Mouse (Mus musculus) lung, embryonic 15.5 days (tissue): ENCODE measurements around the gene Gm37240. TPM values are rescaled to one million over a fixed set of nuclear protein-coding genes. Genes with fewer than 3 reads are reported as not detected.

Source experiments
- ATAC-seq: fragments of 200-750 bp; cut with Nextera tagmentation; 2 replicates; pipeline ENCODE4 v1.8.0; 2017; ENCODE audit warnings: moderate number of reproducible peaks, borderline replicate concordance; ENCODE audit not compliant: low FRiP score, low TSS enrichment; ENCODE audit errors: extremely low read depth
- H3K27ac ChIP-seq: fragments of 300-500 bp; sonication (generic); 2 replicates; pipeline ENCODE4 v1.5.1; 2015; ENCODE audit warnings: moderate library complexity, mild to moderate bottlenecking, inconsistent platforms
- H3K27me3 ChIP-seq: fragments of 300-500 bp; sonication (generic); 2 replicates; pipeline ENCODE4 v1.6.1; 2015; ENCODE audit warnings: inconsistent platforms
- H3K36me3 ChIP-seq: fragments of 300-500 bp; sonication (generic); 2 replicates; pipeline ENCODE4 v1.6.1; 2015; ENCODE audit warnings: inconsistent platforms
- H3K4me1 ChIP-seq: fragments of 300-500 bp; sonication (generic); 2 replicates; pipeline ENCODE4 v1.6.1; 2015; ENCODE audit warnings: inconsistent platforms
- H3K4me2 ChIP-seq: fragments of 300-500 bp; sonication (generic); 2 replicates; pipeline ENCODE4 v1.6.1; 2015; ENCODE audit warnings: inconsistent platforms, mild to moderate bottlenecking, moderate library complexity
- H3K4me3 ChIP-seq: fragments of 300-500 bp; sonication (generic); 2 replicates; pipeline ENCODE4 v1.5.1; 2015; ENCODE audit warnings: mild to moderate bottlenecking, inconsistent platforms
- H3K9ac ChIP-seq: fragments of 300-500 bp; sonication (generic); 2 replicates; pipeline ENCODE4 v1.6.1; 2015; ENCODE audit warnings: inconsistent platforms
- H3K9me3 ChIP-seq: fragments of 300-500 bp; sonication (generic); 2 replicates; pipeline ENCODE4 v1.6.1; 2016; ENCODE audit warnings: inconsistent platforms
- WGBS: fragments of 180-500 bp; shearing (Covaris S2); methylation state at CpG from one replicate; pipeline ENCODE4 v1.1.7; 2015; 5-methylcytosine and 5-hydroxymethylcytosine counted together
- polyA plus RNA-seq: library from polyadenylated mRNA; unstranded; fragments of >200 nt; fragmentation: Nextera tagmentation; extraction: Ambion mirVana; gene quantifications from 2 replicates; pipeline ENCODE4 v1.2.1, GENCODE M21; 2015

The Gm37240 gene
- polyA plus RNA-seq, 1 experiment from 2014 or later, result 8.8 TPM

DNA sequence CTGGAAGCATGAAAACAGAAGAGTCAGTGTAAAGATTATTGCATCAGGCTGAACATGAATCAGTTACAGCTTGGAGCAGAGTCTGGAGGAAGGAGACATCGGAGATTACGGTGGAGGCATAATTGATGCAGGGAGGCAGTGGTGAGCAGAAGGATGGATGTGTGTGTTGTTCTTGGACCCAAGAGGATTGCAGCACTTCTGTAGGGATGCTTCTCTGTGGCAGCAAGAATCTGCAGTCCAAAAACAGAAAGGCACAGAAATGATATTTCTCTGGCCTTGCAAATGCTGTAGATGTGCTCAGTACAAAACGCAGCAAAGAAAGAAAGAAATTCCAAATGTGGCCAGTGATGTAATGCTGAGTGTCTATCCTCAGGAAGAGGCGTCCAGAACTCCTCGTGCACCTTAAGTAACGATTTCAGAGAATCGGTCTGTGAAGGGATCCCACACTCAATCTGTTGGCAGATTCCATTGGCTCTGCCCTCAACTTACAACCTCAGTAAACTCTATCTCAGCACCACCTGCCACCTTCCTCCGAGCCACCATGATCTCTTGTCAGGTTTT lies 356.6 kb downstream of the Gm37240 start:
- Histone ChIP-seq H3K27me3 (no peaks in the 10 kb centered on the region), H3K36me3 (no peaks in the 10 kb centered on the region), H3K9ac (no peak overlapping the region), H3K9me3 (no peaks in the 10 kb centered on the region), H3K27ac (no peak overlapping the region), H3K4me3 (no peak overlapping the region), H3K4me1 (no peaks in the 10 kb centered on the region), H3K4me2 (no peak overlapping the region)
- no peak for ATAC-seq
- 79% methylated on average over 8 of the region's 8 CpGs for WGBS

DNA sequence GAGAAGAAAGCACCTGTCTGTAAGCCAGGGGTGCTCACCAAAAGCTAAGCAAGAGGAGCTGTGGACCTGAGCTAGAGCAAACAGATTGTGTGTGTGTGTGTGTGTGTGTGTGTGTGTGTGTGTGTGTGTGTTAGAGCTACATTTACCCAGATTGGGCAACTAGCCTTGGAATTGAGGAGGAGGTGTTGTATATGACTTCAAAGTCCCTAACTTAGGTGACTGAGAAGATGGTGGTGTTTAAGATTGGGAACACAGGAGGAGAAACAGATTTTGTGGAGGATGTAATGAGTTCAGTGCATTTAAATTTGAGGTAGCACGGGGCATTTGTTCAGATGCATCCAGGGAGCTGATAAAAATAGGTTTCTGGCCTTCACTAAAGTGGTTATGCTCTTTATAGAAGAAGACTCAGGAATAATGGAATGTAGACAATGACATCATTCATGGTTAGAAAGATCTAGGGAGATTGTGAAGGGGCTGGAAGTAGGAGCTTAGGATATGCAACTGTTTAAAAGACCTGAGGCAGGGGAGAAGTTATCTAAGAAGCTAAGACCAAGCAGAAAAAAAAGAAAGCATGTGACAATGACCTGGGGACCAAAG lies 365.9 kb downstream of the Gm37240 start:
- ATAC-seq, result no peak
- WGBS, result 81% methylated on average over 1 of the region's 1 CpGs
- Histone ChIP-seq H3K4me3 (no peak overlapping the region), H3K4me2 (no peak overlapping the region), H3K9me3 (no peaks in the 10 kb centered on the region), H3K4me1 (no peaks in the 10 kb centered on the region), H3K36me3 (no peaks in the 10 kb centered on the region), H3K9ac (no peak overlapping the region), H3K27ac (no peak overlapping the region), H3K27me3 (no peaks in the 10 kb centered on the region)

DNA sequence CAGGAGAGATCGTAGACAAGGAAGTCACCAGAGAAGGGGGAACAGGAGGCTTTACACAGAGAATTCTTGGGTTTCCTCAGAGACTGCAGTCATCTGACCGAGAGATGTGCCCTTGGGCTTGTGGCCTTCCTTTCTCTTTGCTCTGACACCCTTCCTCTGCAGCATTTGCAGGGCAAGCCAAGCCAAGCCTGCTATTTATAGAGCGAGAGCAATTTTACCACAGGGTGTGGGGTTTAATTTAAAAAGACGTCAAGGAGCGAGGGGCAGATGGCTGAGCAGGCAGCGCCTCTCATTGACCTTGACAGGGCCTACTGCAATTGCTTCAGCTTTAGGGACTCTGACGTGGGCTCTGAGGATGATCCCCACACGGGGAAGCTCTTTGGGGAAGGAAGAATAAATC lies 368.6 kb downstream of the Gm37240 start:
- Histone ChIP-seq H3K4me1 (no peaks in the 10 kb centered on the region), H3K9ac (no peak overlapping the region), H3K27me3 (no peaks in the 10 kb centered on the region), H3K4me2 (no peak overlapping the region), H3K27ac (no peak overlapping the region), H3K9me3 (no peaks in the 10 kb centered on the region), H3K36me3 (no peaks in the 10 kb centered on the region), H3K4me3 (no peak overlapping the region)
- WGBS, result 80% methylated on average over 8 of the region's 8 CpGs
- no peak for ATAC-seq

DNA sequence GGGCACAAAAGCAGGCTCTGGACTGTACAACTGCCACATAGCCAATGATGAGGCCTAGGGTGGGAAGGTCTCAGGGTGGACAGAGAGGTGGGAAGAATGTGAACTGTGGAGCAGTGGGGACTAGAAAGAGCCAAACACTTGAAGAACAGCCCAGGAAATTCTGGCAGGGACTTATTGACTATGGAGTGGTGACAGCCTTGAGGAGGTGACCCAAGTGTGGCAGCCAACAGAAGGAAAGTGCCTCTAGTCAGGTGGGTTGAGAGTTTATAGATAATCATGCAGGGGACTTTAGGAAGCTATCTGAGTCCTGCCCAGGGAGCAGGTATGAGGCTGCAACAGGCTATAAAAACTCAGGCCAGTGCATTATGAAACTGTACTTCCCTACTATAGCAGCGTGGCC lies 369.2 kb downstream of the Gm37240 start:
- Histone ChIP-seq H3K4me2 (no peak overlapping the region), H3K4me1 (no peaks in the 10 kb centered on the region)
- 85% methylated on average over 1 of the region's 1 CpGs for WGBS

DNA sequence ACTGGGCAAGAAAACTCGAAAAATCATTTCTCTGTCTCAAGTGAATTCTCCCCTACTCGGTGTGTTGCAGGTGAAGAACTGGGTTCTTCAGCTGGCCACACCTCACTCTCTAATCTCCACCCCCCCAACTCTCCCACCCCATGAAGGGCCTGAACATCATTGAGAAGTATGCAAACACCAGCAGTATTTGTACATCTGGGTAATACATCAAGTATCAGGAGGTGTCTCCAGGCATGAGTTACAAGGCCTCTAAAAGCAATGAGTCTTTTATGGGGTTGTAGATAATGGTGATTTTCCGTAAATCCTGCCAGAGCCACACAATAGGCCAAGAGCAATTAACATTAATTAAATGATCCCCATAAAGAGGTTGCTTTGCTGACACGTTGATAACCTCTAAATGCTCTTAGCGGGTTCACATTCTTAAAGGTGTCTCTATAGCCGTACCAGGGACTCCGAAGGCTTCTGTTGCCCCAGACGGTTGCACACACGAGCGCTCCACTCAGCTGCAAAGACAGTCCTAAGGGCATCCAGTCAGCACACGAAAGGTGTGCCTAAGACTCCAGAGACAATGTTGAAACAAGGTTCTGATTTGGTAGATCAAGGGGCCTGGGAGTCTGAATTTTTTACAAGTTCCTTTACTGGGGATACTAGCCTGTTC lies 370.4 kb downstream of the Gm37240 start:
- Histone ChIP-seq H3K4me1 (no peaks in the 10 kb centered on the region), H3K4me3 (no peak overlapping the region), H3K27ac (no peak overlapping the region), H3K9ac (no peak overlapping the region), H3K4me2 (no peak overlapping the region), H3K9me3 (no peaks in the 10 kb centered on the region), H3K27me3 (no peaks in the 10 kb centered on the region), H3K36me3 (no peaks in the 10 kb centered on the region)
- WGBS, result 61% methylated on average over 11 of the region's 11 CpGs
- no peak for ATAC-seq

More for the DNA sequence above, 369.2 kb downstream of the Gm37240 start:
- Histone ChIP-seq H3K27ac (no peak overlapping the region), H3K9me3 (no peaks in the 10 kb centered on the region), H3K27me3 (no peaks in the 10 kb centered on the region), H3K4me3 (no peak overlapping the region), H3K36me3 (no peaks in the 10 kb centered on the region), H3K9ac (no peak overlapping the region)
- no peak for ATAC-seq

DNA sequence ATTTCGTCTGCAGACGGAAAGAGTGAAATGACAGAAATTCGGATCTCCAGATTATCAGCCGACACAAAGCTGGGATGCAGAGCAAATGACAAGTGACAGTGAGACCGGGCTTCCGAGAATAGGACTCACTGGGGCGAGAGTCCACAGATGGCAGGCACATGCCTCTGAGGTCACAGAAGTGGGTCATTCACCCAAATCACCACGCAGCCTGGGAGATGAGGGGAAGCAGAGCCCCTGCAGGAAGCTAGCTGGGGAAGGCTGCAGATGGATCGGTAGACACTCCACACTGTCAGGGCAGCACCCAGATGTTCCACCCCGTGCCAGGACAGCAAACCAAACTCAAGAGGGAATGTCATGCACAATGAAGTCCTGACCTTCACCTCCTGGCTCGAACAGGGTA lies 372.6 kb downstream of the Gm37240 start:
- no peak overlapping the region for H3K27ac ChIP-seq
- H3K36me3 ChIP-seq, result no peaks in the 10 kb centered on the region
- H3K4me3 ChIP-seq, result no peak overlapping the region
- ATAC-seq, result no peak
- no peaks in the 10 kb centered on the region for H3K4me1 ChIP-seq
- no peak overlapping the region for H3K4me2 ChIP-seq
- H3K27me3 ChIP-seq, result no peaks in the 10 kb centered on the region
- WGBS, result 66% methylated on average over 11 of the region's 11 CpGs
- no peaks in the 10 kb centered on the region for H3K9me3 ChIP-seq
- no peak overlapping the region for H3K9ac ChIP-seq

DNA sequence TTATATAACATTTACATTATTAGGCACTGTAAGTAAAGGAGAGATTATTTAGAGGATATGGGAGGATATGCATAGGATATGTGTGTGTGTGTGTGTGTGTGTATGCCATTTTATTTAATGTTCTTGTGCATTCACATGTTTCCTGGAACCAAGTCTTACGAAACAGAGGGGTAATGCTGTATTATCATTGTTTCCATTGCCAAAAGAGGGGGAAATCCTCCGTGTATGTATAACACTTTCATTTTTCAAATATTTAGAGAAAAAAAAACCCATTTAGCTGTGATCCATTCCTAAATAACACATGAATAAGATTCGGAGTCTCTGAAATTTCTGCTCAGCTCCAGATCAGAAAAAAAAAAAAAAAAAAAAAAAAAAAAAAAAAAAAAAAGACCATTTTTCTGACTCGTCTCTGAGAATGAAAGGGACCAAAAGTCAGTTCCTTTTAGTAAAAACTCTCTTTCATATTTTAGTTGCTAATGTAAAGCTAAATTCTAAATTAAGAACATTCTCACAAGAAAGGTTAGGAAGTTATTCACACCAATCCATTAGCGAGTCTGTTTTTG lies 378.5 kb downstream of the Gm37240 start:
- no peaks in the 10 kb centered on the region for H3K36me3 ChIP-seq
- no peaks in the 10 kb centered on the region for H3K9me3 ChIP-seq
- WGBS, result 69% methylated on average over 5 of the region's 5 CpGs
- no peak overlapping the region for H3K4me2 ChIP-seq
- H3K4me3 ChIP-seq, result no peak overlapping the region
- H3K4me1 ChIP-seq, result no peaks in the 10 kb centered on the region
- ATAC-seq, result no peak
- no peaks in the 10 kb centered on the region for H3K27me3 ChIP-seq
- no peak overlapping the region for H3K27ac ChIP-seq
- no peak overlapping the region for H3K9ac ChIP-seq

DNA sequence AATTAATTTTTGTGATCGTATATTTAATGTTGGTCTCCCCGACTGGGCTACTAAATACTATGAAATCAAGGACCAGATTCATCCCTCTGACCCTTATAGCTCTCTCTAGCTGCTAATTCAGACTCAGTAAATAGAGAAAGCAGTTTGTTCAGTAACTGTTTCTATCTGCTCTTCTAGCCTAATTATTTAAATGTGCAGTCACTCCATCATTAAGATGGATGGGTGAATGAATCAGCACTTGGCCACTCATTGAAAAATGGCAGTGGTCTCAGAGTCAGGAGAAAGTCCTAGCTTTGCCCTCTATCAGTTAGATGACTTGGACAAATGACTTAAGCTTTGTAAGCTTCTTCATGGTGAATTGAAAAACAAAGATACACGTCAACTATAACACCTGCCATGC lies 387.2 kb downstream of the Gm37240 start:
- H3K36me3 ChIP-seq, result no peaks in the 10 kb centered on the region
- no peaks in the 10 kb centered on the region for H3K27me3 ChIP-seq
- no peak for ATAC-seq
- H3K4me3 ChIP-seq, result no peak overlapping the region
- no peak overlapping the region for H3K9ac ChIP-seq
- H3K27ac ChIP-seq, result no peak overlapping the region
- H3K4me2 ChIP-seq, result no peak overlapping the region
- no peaks in the 10 kb centered on the region for H3K4me1 ChIP-seq
- H3K9me3 ChIP-seq, result no peaks in the 10 kb centered on the region
- 63% methylated on average over 3 of the region's 3 CpGs for WGBS

DNA sequence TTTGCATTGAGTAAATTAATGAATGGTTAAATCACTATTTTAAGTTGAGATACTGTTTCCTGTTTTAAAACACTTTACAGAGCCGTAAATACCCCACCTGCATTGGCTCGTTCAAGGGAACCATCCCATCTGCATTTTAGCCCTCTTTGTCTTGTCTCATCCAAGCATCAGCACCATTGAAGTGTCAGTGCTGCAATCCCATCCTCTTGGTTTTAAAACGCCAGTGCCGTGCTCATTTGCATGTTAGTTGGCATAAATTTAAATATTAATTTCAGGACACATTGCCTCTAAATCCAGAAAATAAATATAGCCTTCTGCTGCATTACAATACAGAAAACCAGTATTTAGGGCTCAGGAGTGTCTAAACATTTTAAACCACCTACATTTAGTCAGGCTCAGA lies 391.2 kb downstream of the Gm37240 start:
- H3K4me3 ChIP-seq, result no peak overlapping the region
- no peak for ATAC-seq
- no peaks in the 10 kb centered on the region for H3K4me1 ChIP-seq
- no peaks in the 10 kb centered on the region for H3K36me3 ChIP-seq
- H3K27me3 ChIP-seq, result no peaks in the 10 kb centered on the region
- H3K4me2 ChIP-seq, result no peak overlapping the region
- H3K9me3 ChIP-seq, result no peaks in the 10 kb centered on the region
- no peak overlapping the region for H3K27ac ChIP-seq
- H3K9ac ChIP-seq, result no peak overlapping the region
- 76% methylated on average over 4 of the region's 4 CpGs for WGBS

DNA sequence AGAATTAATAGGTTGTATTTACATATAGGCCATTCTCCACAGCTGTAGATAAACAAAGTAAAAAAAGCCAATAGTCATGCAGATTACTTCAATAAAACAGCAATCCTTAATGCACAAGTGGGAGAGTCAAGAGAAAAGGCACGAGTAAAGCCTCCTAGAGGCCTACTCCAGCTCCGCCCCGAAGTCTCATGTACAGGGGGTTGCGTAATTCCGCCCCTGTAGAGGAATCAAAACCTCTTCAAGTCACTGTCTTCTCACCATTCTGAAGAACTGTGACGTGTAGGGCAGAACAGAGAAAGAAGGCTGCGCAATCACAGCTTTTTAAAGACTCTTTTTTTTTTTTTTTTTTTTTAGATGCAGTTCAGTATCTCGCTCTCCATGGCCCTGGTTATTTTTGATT lies 393.5 kb downstream of the Gm37240 start:
- H3K27me3 ChIP-seq, result no peaks in the 10 kb centered on the region
- H3K27ac ChIP-seq, result no peak overlapping the region
- no peaks in the 10 kb centered on the region for H3K9me3 ChIP-seq
- no peak overlapping the region for H3K9ac ChIP-seq
- no peak for ATAC-seq
- H3K36me3 ChIP-seq, result no peaks in the 10 kb centered on the region
- H3K4me3 ChIP-seq, result no peak overlapping the region
- H3K4me1 ChIP-seq, result no peaks in the 10 kb centered on the region
- 73% methylated on average over 8 of the region's 8 CpGs for WGBS
- H3K4me2 ChIP-seq, result no peak overlapping the region

DNA sequence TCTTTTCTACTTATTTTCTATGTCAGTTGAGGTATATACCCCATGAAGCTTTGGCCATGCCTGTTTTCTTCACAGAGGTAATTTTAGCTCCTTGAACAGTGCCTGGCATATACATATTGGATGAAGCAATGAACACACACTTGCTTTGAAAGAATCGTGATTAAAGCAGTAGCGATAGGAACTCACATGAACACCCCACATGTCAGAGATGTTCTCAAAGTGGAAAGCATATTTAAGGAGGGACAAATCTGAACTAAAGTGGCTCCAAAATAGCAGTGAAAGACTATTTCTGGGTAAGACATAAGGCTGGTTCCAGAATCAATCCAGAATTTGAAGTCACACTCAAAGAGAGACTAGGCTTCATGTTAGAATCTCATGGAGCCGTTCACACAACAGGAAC lies 397.1 kb downstream of the Gm37240 start:
- H3K27me3 ChIP-seq, result no peaks in the 10 kb centered on the region
- no peaks in the 10 kb centered on the region for H3K9me3 ChIP-seq
- ATAC-seq, result no peak
- H3K4me1 ChIP-seq, result no peaks in the 10 kb centered on the region
- no peak overlapping the region for H3K4me3 ChIP-seq
- WGBS, result 87% methylated on average over 3 of the region's 3 CpGs
- H3K36me3 ChIP-seq, result no peaks in the 10 kb centered on the region
- no peak overlapping the region for H3K9ac ChIP-seq
- no peak overlapping the region for H3K27ac ChIP-seq
- H3K4me2 ChIP-seq, result no peak overlapping the region

DNA sequence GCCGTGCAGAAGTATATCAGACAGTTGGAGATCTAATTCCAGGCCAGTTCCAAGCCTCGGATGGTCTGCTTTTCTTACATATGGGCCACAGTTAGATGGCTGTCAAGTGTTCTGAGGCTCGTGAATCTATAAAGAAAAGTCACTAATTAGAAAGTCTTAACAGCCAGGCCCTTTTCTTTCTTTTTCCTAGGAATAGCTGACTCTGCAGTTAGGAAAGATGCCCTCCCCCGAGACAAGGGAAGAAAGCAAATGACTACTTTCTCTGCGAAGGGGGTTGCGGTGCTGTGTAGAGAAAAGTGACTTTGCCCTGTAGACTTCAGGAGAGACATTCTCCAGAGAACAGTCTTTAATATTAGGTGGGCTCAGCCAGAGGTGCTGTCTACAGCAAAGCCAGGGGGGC lies 399.9 kb downstream of the Gm37240 start:
- H3K9me3 ChIP-seq, result no peaks in the 10 kb centered on the region
- H3K4me2 ChIP-seq, result no peak overlapping the region
- 74% methylated on average over 6 of the region's 6 CpGs for WGBS
- H3K4me1 ChIP-seq, result no peaks in the 10 kb centered on the region
- H3K27ac ChIP-seq, result no peak overlapping the region
- no peaks in the 10 kb centered on the region for H3K27me3 ChIP-seq
- no peak for ATAC-seq
- no peak overlapping the region for H3K4me3 ChIP-seq
- no peaks in the 10 kb centered on the region for H3K36me3 ChIP-seq
- H3K9ac ChIP-seq, result no peak overlapping the region
